Mouse (Mus musculus): ENCODE measurements around the gene Hinfp.
"Not testable (repeated sequence)": the region's sequence is repeated elsewhere in the genome, so short reads cannot be mapped to it uniquely, and the experiment has no call there.

The Hinfp gene

DNA sequence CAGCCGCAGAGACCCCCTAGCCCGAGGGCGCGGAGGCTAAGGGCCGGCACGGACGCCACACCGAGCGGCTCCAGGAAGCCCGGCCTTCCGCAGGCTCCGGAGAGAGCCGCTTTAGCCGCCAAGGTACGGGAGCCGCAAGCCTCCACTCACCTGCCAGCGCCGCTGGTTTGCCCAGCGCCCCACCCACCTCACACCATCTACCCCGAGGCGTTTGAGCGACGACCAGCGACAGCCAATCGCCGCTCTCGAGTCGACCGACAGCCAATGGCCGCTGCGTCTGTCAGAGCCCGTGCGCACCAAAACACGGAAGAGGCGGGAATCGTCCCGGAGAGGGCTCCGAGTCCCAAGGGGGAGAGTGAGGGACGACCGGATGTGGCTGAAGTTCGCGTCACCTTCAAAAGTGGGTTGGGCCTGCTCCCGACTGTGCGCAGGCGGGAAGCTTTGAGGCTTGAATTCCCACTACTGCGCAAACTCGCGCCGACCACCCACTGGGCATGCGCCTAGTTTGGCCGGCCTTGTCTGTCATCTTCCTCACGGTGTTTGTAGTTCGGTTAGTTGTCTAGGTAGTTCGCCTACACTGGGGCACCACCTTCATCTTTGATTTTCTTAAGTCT lies at the start of gene Hinfp:
TSS of gene Hinfp (minus strand) at position 206 of the 614 bp plus-strand sequence.
- DNase-seq (ENCODE audit: low read depth, low spot score), result peak; percentile 100

DNA sequence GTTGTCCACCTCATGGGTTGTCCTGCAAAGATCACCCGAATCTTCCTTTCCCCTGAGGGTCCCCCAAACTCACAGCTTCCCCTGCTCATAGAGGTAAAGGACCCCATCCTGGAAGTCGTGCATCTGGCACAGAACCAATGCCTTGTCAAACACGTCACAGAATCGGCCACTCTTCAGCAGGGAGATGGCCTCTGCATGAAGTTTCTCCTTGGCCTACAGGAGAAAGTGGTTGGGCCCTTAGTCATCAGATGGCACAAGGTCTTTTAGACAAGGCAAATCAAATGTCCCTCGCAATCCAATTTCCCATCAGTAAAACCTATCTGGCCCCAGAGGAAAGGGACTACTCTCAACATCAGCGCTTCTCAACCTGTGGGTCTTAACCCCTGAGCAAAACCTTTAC lies 47.7 kb upstream of the Hinfp start:
- DNase-seq (ENCODE audit: low read depth, low spot score), result no peak

DNA sequence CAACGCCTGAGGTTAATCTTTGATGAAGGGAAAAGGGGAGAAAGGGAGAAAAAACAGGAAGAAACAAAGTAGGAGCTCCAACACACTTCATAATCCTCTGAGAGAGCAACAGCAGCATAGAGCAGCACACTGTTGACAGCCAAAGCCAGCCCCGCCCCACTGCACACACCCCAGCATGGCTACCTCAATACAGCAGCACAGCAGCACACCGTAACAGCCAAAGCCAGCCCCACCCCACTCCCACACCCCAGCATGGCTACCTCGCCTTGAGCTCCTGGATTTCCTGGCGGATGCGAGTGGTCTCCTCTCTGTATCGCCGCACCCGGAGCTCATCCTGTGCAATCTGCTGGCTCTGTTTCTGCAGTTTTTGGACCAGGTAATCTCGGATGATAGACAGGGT lies 46.9 kb upstream of the Hinfp start:
- DNase-seq (ENCODE audit: low read depth, low spot score), result no peak

DNA sequence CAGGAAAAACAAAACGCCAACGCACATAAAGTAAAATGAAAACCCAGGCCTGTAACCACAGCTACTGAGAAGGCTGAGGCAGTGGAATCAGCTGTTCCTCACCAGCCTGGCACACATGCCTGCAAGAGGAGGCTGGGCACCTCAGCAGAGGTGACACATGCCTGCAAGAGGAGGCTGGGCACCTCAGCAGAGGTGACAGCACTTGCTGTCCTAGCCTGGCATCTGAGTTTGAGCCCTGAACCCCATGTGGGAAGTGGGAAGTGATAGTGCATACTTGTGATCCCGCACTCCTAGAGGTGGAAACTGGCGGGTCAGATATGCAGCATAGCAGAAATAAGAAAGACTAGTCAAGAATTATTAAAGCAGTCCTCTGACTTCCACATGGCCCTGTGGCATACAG lies 45.9 kb upstream of the Hinfp start:
- DNase-seq (ENCODE audit: low read depth, low spot score), result no peak

DNA sequence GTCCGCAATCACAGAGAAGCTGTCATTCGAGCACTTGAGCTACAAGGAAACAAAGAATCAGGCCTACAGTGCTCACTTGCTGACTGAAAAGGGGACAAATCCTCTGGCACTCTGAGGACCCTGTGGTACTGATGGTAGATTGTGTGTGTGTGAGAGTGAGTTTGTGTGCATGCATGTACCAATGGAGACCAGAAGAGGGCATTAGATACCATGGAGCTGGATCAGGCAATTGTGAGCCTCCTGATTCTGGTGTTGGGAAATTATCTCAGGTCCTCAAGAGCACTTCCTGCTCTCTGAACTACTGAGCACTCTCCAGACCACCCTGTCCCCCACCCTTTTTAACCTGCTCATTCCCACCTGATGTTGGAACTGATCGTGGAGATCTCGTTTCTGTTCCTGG lies 43.1 kb upstream of the Hinfp start:
- DNase-seq (ENCODE audit: low read depth, low spot score), result peak; percentile 59

DNA sequence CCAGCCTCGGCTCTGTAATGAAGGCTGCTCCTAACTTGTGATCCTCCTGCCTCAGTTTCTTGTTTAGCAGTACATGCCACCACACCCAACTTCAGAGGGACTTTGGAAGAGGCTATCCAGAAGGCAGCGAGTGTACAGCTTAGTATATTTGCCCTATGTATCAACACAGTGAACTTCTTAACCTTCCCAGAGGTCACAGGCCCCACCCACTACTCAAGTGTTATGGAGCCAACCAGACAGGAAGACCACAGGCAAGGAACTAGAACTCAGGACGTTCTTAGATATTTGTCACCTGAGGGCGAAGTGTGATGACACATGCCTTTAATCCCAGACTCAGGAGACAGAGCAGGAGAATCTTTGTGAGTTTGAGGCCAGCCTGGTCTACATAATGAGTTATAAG lies 42.1 kb upstream of the Hinfp start:
- DNase-seq (ENCODE audit: low read depth, low spot score), result peak; percentile 46

DNA sequence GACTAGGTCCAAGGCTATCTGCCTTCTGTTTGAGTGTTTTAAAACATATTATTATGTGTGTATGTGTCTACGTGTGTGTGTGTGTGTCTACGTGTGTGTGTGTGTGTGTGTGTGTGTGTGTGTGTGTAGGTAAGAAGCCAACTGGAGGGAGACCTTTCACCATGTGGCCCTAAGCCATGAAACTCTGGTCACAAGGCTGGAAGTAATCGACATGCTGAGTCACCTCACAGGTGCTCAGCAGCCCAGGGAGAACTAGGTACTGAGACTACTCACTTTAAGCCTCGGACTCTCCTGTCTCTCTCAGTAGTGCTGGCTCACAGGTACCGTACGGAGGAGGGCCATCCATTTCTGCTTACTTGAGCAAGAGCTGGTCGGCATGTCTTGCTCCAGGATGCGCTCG lies 41.7 kb upstream of the Hinfp start:
- no peak for DNase-seq (ENCODE audit: low read depth, low spot score)

DNA sequence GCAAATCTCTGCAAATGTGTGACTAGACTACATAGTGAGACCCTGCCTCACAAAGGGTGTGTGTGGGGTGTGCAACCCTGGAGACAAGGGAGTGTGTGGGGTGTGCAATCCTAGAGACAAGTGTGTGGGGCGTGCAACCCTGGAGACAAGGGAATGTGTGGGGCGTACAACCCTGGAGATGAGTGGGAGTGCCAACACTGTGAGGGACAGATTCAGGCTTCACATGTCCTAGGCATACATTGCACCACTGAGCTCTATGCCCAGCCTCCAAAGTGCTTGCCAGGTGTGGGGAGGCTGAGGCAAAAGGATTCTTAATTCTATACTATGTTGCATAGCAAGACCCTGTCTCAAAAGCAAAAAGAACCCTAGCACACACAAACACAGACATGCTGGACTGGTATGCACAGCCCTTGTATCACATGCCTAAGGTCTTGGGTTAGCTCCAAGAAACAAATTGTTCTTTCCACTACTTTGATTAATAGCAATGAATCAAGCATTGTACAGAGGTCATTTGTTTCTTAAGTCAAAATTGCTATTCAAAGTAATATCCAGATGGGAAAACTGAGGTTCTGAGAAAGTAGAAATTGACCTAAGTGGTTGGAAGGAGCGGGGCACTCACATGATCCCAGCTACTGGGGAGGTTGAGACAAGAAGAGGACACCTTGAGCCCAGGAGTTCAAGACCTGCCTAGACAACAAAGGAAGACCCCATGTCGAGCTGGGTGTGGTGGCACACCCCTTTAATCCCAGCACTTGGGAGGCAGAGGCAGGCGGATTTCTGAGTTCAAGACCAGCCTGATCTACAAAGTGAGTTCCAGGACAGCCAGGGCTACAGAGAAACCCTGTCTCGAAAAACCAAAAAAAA lies 40.3 kb upstream of the Hinfp start:
- no peak for DNase-seq (ENCODE audit: low read depth, low spot score)

DNA sequence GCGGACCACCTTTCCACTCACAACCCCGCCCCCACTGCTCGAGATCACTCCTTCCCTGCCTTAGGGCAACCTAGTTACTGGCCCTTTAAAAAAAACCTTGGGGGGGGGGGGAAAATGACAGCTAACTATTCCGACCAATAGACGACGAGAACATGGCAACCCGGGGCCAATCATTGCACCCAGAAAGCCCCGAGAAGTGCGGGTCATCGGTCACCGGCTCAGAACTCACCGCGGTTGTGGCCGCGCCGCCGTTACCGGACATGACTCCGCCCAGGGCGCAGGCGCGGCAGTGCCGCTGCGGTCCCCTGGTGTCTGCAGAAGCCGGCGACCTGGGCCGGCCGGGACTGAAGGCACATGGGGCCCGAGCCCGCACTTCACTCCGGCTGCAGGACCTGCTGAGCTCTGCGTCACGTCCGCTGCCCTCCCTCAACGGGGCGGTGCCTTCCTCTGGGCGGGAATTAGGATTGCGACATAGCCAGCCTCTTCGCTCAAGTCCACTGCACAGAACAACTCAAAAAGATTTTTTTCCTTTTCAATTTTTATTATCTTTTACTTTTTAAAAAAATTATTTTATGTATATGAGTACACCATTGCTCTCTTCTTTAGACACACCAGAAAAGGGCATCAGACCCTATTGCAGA lies 38.4 kb upstream of the Hinfp start, which contains the start of gene Hmbs:
TSS of gene Hmbs (minus strand) at position 448 of the 641 bp plus-strand sequence.
- DNase-seq (ENCODE audit: low read depth, low spot score), result peak; percentile 93

DNA sequence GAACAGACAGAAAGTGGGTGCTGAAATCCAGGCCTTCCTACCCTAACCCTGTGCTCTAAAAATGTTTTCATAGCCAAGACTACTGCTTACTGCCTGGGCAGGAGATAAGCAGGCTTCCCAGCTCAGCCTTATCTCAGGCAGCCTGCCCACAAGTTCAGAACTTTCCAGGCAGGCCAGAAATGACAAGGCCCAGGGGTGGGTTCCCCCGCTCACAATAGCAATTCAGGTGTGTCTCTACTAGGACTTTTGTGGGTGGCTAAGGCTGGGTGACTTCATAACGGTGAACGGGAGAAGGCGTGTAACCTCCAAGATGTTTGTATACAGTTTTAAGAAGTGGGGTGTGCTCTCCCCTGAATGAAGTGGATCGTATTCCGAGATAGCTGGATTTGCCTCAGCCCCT lies 37.8 kb upstream of the Hinfp start:
- DNase-seq (ENCODE audit: low read depth, low spot score), result no peak

DNA sequence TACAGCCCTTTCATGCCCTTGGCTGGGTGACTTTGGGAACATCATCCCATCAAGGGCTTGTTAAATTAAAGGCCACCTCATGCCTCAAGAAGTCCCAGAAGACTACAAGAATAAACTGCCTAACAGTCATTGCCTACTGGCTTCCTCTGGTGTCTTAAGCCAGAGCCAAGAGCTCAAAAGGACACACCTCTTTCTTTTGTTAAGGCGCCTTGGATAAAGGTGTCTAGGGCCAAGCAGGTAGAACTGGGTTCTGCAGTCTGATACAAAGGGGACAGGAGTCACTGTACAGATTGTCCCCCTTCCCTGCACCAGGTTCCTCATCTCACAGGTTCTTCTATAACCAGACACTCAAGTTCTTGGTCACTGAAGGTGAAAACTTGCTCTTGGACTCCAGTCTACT lies 37.1 kb upstream of the Hinfp start:
- no peak for DNase-seq (ENCODE audit: low read depth, low spot score)

DNA sequence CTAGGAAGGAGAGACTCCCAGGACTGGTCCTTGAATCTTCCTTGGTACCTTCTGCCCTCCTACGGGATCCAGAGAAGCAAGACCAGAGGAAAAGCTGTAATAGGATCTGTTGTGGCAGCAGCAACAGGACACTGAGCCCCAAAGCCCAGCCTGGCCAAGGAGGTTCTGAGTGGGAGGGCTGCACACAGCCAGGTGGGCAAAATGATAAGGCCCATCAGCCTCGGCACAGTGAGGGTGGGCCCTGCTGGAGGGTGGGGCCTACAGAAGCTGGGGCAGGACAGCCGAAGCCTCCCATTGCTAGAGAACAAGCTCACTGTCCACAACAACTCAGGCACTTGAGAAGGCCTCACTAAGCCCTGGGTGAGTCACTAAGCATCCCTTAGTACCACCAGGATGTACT lies 36.7 kb upstream of the Hinfp start:
- no peak for DNase-seq (ENCODE audit: low read depth, low spot score)

DNA sequence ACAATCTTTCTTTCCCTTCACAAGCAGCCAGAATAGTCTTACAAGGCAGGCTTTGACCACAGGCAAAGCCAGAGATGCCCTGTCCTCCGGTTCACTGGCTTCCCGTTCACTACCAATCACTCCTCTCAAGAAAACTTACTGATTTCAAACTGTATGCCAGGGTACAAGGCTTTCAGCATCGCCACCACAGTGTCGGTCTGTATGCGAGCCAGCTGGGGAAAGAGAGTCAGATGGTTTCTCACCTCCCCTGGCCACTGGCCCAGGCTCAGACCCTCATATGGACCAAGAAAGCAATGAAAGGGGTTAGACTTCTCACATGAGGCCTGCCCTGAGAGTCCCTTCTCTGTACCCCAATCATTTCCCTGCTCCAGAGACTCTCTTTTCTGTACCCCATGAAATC lies 36.0 kb upstream of the Hinfp start:
- DNase-seq (ENCODE audit: low read depth, low spot score), result no peak

DNA sequence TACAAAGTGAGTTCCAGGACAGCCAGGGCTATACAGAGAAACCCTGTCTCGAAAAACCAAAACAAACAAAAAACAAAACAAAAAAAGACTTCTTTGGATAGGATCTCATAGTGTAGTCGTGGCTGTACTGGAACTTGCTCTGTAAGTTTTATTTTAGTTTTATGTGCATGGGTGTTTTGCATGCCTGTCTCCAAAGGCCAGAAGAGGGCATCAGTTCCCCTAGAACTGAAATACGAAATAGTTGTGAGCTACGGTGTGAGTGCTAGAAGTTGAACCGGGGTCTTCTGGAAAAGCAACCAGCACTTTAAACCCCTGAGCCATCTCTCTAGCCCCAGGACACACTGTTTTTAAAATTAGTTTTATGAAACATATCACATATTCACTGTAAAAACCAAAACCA lies 33.1 kb upstream of the Hinfp start:
- DNase-seq (ENCODE audit: low read depth, low spot score), result no peak

DNA sequence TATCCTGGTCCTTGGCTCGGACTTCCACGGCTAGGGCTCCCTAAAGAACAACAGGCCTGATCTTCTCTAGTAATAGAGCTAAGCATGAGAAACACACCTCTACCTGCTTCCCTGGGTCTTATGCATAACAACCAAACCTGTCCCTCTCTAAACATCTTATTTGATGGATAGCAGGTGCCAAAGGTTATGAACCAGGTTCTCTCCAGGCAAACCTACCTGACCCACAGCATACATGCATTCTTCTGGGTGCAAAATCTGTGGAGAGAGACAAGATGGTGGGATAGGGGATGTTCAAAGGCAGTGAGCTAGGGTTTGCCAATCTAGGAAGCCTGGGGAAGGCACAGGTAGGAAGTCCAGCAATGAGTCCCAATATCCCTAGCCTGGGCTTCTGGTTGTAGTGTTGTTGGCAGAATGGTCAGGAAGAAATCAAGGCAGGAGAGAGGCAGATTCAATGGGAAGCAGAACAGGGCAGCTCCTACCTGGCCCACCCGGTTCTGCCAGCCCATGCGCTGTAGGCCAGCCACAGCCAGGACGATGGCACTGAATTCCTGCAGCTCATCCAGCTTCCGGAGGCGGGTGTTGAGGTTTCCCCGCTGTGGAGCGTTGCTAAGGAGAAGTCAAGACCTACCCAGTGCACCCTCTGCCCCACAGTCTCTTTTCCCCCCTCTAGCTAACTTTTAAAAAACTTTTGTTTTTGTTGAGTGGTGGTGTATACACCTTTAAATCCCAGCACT lies 32.1 kb upstream of the Hinfp start:
- DNase-seq (ENCODE audit: low read depth, low spot score), result peak; percentile 66

DNA sequence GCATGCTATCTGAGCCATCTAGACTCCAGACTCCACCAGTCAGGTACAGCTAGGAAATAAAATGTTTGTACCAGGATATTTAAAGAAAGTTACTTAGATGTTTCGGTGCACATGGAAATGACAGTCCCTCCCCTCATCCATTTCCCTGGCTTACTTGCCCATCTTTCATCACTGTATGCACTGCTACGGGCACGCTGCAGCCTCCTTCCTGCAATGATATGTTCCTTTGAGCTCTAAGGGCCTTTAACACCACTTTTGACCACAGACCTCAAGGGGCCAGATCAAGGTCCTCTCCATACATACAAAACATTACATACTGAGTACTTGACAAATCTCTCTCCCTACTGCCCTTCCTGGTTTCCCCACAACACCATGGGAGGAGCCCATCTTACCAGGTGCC lies 31.5 kb upstream of the Hinfp start:
- DNase-seq (ENCODE audit: low read depth, low spot score), result peak; percentile 51

DNA sequence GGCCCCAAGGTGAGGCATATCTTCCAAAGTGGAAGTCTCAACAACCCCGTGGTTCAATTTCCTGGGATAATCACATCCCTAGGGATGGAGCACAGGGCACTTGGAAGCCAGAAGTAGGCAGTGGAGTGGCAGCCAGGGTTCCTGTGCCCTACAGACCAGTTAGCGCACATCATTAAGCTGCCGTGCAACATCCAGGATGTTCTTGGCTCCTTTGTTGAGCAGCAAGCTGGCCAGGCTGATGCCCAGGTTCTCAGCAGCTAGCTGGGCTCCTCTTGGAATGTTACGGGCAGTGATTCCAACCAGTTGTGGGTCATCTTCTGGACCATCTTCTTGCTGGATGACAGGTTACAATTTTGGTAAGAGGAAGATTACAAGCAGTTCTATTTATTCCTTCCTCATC lies 31.0 kb upstream of the Hinfp start:
- not testable (repeated sequence) for DNase-seq (ENCODE audit: low read depth, low spot score)

DNA sequence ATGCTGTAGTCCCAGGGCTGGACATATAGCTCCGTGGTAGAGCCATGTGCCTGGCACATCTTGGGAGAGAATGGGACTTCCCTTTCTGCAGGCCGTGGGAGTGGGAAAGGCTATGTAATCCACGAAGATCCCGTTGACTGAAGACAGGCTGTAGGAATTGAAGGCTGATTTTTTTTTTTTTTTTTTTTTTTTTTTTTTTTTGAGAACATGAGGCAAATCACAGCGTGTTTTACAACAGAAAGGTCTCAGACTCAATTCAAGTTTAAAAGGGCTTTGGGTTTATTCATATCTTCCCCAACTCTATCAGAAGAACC lies 30.6 kb upstream of the Hinfp start:
- DNase-seq (ENCODE audit: low read depth, low spot score), result no peak

DNA sequence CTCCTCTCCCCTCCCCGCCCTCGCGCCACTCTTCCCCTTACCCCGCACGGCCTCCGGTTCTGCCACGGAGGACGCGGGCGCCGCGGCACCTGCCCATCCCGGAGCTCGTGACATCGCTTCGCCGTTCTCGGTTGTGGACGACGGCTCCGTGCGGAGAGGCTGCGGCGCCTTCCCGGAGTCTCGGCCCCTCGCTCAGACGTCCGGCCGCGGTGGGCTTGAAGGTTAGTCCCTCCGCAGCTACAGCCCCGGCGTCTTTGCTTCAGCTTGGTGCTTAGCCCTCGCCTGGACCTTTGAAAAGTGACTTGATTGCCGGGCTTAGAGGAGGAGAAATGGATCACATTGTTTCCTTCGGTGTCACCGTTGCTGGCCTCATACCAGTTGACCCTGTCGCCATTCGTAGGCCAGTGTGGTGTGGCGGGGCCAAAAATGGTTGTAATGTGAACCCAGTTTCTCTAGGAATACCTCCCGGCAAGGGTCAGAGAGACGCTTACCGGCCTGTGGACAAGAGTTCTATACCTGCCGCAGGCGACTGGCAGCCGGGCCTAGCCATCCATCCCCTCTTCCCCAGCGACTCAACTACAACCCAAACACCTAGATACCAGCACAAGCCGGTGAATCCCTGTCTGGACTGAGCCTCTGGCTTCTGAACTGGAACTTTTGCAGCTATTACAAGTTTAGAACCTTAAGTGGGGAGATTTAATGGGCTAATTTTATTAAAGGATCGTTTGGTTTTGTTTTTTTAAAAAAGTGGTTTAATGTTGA lies 30.0 kb upstream of the Hinfp start:
- DNase-seq (ENCODE audit: low read depth, low spot score), result peak; percentile 60

DNA sequence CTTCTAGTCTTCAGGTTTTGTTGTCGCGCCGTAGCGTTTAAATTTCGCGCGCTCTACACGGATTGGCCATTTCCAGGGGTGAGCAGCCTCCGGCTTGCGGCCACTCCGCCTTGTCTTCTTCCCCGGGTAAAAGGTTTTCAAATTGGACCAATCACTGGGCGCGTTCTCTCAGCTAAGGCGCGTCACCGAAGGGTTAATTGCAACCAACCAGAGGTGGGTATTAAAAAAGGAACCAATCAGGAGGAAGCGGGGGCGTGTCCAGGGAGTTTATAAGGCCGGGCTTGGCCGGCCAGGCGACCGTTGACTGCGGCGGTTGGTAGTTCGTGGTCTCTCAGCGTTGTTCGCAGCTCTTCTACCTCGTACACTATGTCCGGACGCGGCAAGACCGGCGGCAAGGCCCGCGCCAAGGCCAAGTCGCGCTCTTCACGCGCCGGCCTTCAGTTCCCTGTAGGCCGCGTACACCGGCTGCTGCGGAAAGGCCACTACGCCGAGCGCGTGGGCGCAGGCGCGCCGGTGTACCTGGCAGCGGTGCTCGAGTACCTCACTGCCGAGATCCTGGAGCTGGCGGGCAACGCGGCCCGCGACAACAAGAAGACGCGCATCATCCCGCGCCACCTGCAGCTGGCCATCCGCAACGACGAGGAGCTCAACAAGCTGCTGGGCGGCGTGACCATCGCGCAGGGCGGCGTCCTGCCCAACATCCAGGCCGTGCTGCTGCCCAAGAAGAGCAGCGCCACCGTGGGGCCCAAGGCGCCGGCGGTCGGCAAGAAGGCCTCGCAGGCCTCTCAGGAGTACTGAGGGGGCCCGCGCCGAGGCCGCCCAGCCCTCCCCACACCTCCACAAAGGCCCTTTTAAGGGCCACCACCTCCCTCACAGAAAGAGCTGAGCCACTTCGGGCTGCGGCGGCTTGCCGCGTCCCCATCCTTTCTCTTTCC lies 29.2 kb upstream of the Hinfp start, which contains the start of gene H2afx:
TSS of gene H2afx (plus strand) at position 299 of the 935 bp plus-strand sequence.
- DNase-seq (ENCODE audit: low read depth, low spot score), result peak; percentile 100

Data from ZHBTc4 (cell line).